Comparison of ENCODE assay signal across 14 mouse cellular contexts in genomic region chr8:125397981-125398380, GRCm38 (mm10).
DNase-seq lines count a peak whose midpoint lies in the region; ATAC-seq lines count a peak whose summit lies in the region.
"Had no signal": no experiment of that assay in that cellular context is flagged by ENCODE, and none has a peak within 500 bp of the region (broad histone marks: within the 10 kb centered on the region; RNA-seq: fewer than 3 reads in every experiment).

No protein-coding gene starts in this region.

- no peak overlapping the region for H3K4me2 ChIP-seq in limb, embryonic 11.5 days (ENCODE audit: low read depth, severe bottlenecking)
- H3K4me2 ChIP-seq in liver, embryonic 11.5 days: no peak overlapping the region
- H3K4me2 ChIP-seq: hindbrain, embryonic 14.5 days; midbrain, embryonic 12.5 days; neural tube, embryonic 12.5 days had no signal

- no peaks in the 10 kb centered on the region for H3K27me3 ChIP-seq in limb, embryonic 11.5 days (ENCODE audit: control insufficient read depth, insufficient read depth, low read length)
- no peaks in the 10 kb centered on the region for H3K27me3 ChIP-seq in limb, embryonic 10.5 days (ENCODE audit: low read depth, poor library complexity, severe bottlenecking)
- H3K27me3 ChIP-seq in liver, embryonic 11.5 days (replicated peaks; ENCODE audit: control insufficient read depth, insufficient read depth, low read length): no peaks in the 10 kb centered on the region
- H3K27me3 ChIP-seq: neural tube, embryonic 12.5 days had no signal

- H3K4me1 ChIP-seq in limb, embryonic 11.5 days (ENCODE audit: control insufficient read depth, insufficient read depth, low read length): no peaks in the 10 kb centered on the region
- peaks cover 26% of the 10 kb centered on the region for H3K4me1 ChIP-seq in limb, embryonic 10.5 days
- no peaks in the 10 kb centered on the region for H3K4me1 ChIP-seq in liver, embryonic 11.5 days (replicated peaks; ENCODE audit: control insufficient read depth, insufficient read depth, low read length)
- H3K4me1 ChIP-seq: midbrain, embryonic 12.5 days had no signal

- no peak overlapping the region for H3K27ac ChIP-seq in limb, embryonic 11.5 days (replicated peaks; ENCODE audit: low read depth, low read length)
- H3K27ac ChIP-seq in limb, embryonic 10.5 days: no peak overlapping the region; the same call in 1 of the 2 replicates
- no peak overlapping the region for H3K27ac ChIP-seq in liver, embryonic 11.5 days (ENCODE audit: low read depth, low read length)
- H3K27ac ChIP-seq: hindbrain, embryonic 14.5 days; midbrain, embryonic 12.5 days; neural tube, embryonic 12.5 days had no signal

- no peaks in the 10 kb centered on the region for H3K9me3 ChIP-seq in limb, embryonic 11.5 days (ENCODE audit: control insufficient read depth, low read length)
- H3K9me3 ChIP-seq in limb, embryonic 10.5 days (replicated peaks): no peaks in the 10 kb centered on the region
- no peaks in the 10 kb centered on the region for H3K9me3 ChIP-seq in liver, embryonic 11.5 days (ENCODE audit: control insufficient read depth, low read length)
- H3K9me3 ChIP-seq: midbrain, embryonic 12.5 days; neural tube, embryonic 12.5 days had no signal

- no peaks in the 10 kb centered on the region for H3K36me3 ChIP-seq in limb, embryonic 11.5 days (ENCODE audit: control insufficient read depth, insufficient read depth, low read length)
- no peaks in the 10 kb centered on the region for H3K36me3 ChIP-seq in limb, embryonic 10.5 days
- no peaks in the 10 kb centered on the region for H3K36me3 ChIP-seq in liver, embryonic 11.5 days (ENCODE audit: control insufficient read depth, insufficient read depth, low read length)
- H3K36me3 ChIP-seq: midbrain, embryonic 12.5 days; neural tube, embryonic 12.5 days had no signal

- H3K9ac ChIP-seq in limb, embryonic 11.5 days (ENCODE audit: low read length): no peak overlapping the region
- H3K9ac ChIP-seq in liver, embryonic 11.5 days (ENCODE audit: low read depth, low read length): no peak overlapping the region
- H3K9ac ChIP-seq: hindbrain, embryonic 14.5 days; midbrain, embryonic 12.5 days; neural tube, embryonic 12.5 days had no signal

- H3K4me3 ChIP-seq in limb, embryonic 11.5 days (ENCODE audit: low read depth, low read length): no peak overlapping the region
- H3K4me3 ChIP-seq in limb, embryonic 10.5 days: no peak overlapping the region
- no peak overlapping the region for H3K4me3 ChIP-seq in liver, embryonic 11.5 days (ENCODE audit: low read depth, low read length)
- H3K4me3 ChIP-seq: midbrain, embryonic 12.5 days; neural tube, embryonic 12.5 days had no signal

- DNase-seq in embryo, embryonic 9.5 days (ENCODE audit: extremely low spot score): peak; percentile 27
- DNase-seq in embryo, embryonic 11 days: no peak
- peak; percentile 30 for DNase-seq in limb, embryonic 11.5 days (ENCODE audit: low spot score)
- DNase-seq in limb, embryonic 10.5 days (ENCODE audit: low spot score): no peak
- DNase-seq in liver, embryonic 11.5 days (ENCODE audit: low spot score): no peak
- DNase-seq in testis, postnatal 10 days (ENCODE audit: low spot score): peak; percentile 59
- DNase-seq in spleen, adult 18-20 months: no peak
- no peak for DNase-seq in Muller cell, postnatal 12 days (ENCODE audit: inconsistent ontology term)
- DNase-seq: adrenal gland, adult 8-10 months; layer of hippocampus, postnatal 36 days; lung, adult 18-20 months had no signal

- ATAC-seq in limb, embryonic 11.5 days (ENCODE audit: insufficient number of reproducible peaks, low FRiP score, low TSS enrichment, low read depth): no peak
- peak; percentile 47 for ATAC-seq in liver, embryonic 11.5 days (replicated peaks; ENCODE audit: low FRiP score)

- WGBS in limb, embryonic 11.5 days: 32% methylated on average over 13 of the region's 14 CpGs
- WGBS in limb, embryonic 10.5 days: 34% methylated on average over 14 of the region's 14 CpGs
- WGBS in liver, embryonic 11.5 days: 36% methylated on average over 13 of the region's 14 CpGs

Comparison
In these comparisons a context has a peak if more than half of its experiments do, and no peak if none do; other contexts are left out.
1. DNase-seq: peak in embryo, embryonic 9.5 days (single experiment), limb, embryonic 11.5 days (single experiment) and testis, postnatal 10 days (single experiment); none in embryo, embryonic 11 days (single experiment), limb, embryonic 10.5 days (single experiment), liver, embryonic 11.5 days (single experiment), spleen, adult 18-20 months (0 of 2) and Muller cell, postnatal 12 days (single experiment).